35 mouse cellular contexts compared by ENCODE assay signal in genomic region chr5:84289429-84289977, GRCm38 (mm10).
"Had no signal": no experiment of that assay in that cellular context is flagged by ENCODE, and none has a peak within 500 bp of the region (broad histone marks: within the 10 kb centered on the region; RNA-seq: fewer than 3 reads in every experiment).

No protein-coding gene starts in this region.

- H3K4me2 ChIP-seq: heart, embryonic 11.5 days; heart, embryonic 12.5 days; heart, embryonic 13.5 days; heart, embryonic 15.5 days; hindbrain, embryonic 12.5 days; hindbrain, embryonic 13.5 days; hindbrain, embryonic 14.5 days; hindbrain, embryonic 15.5 days; intestine, embryonic 15.5 days; kidney, embryonic 15.5 days had no signal

- H3K9ac ChIP-seq: heart, embryonic 12.5 days; heart, embryonic 13.5 days; heart, embryonic 15.5 days; hindbrain, embryonic 12.5 days; hindbrain, embryonic 13.5 days; hindbrain, embryonic 14.5 days; hindbrain, embryonic 15.5 days; intestine, embryonic 15.5 days; kidney, embryonic 15.5 days had no signal

- H3K4me1 ChIP-seq: heart, embryonic 10.5 days; heart, embryonic 12.5 days; heart, embryonic 13.5 days; heart, embryonic 15.5 days; hindbrain, embryonic 10.5 days; hindbrain, embryonic 12.5 days; hindbrain, embryonic 15.5 days; intestine, embryonic 15.5 days; kidney, embryonic 15.5 days had no signal

- H3K9me3 ChIP-seq: heart, embryonic 10.5 days; heart, embryonic 13.5 days; heart, embryonic 15.5 days; hindbrain, embryonic 10.5 days; hindbrain, embryonic 12.5 days; hindbrain, embryonic 13.5 days; hindbrain, embryonic 15.5 days; intestine, embryonic 15.5 days; kidney, embryonic 15.5 days had no signal

- ATAC-seq: hindbrain, embryonic 16.5 days; hindbrain, postnatal 0 days; inflammation-experienced regulatory T-cells, adult 6 months; intestine, embryonic 15.5 days; intestine, embryonic 16.5 days; intestine, postnatal 0 days had no signal

- H3K4me3 ChIP-seq: heart, embryonic 10.5 days; heart, embryonic 12.5 days; heart, embryonic 13.5 days; heart, embryonic 15.5 days; hindbrain, embryonic 10.5 days; hindbrain, embryonic 12.5 days; hindbrain, embryonic 13.5 days; hindbrain, embryonic 15.5 days; intestine, embryonic 15.5 days; kidney, embryonic 15.5 days; layer of hippocampus, adult 2 months had no signal

- H3K27ac ChIP-seq: heart, embryonic 10.5 days; heart, embryonic 13.5 days; heart, embryonic 15.5 days; hindbrain, embryonic 10.5 days; hindbrain, embryonic 12.5 days; hindbrain, embryonic 13.5 days; hindbrain, embryonic 14.5 days; hindbrain, embryonic 15.5 days; hindbrain, postnatal 0 days; intestine, embryonic 15.5 days; kidney, embryonic 15.5 days; kidney, postnatal 0 days; layer of hippocampus, adult 2 months had no signal

- DNase-seq: heart, postnatal 10 days; heart, postnatal 14 days; heart, postnatal 36 days; heart, postnatal 4 days; kidney, adult 11 months; kidney, adult 18-20 months; kidney, adult 2 months; kidney, adult 8-10 months; kidney, adult 9 months; kidney, postnatal 10 days; kidney, postnatal 14 days; kidney, postnatal 25 days; kidney, postnatal 36 days; kidney, postnatal 4 days; layer of hippocampus, adult 9-11 months; layer of hippocampus, postnatal 36 days had no signal

- H3K27me3 ChIP-seq: heart, embryonic 12.5 days; heart, embryonic 13.5 days; heart, embryonic 15.5 days; hindbrain, embryonic 12.5 days; hindbrain, embryonic 15.5 days; intestine, embryonic 15.5 days; kidney, embryonic 15.5 days had no signal

- H3K36me3 ChIP-seq: heart, embryonic 10.5 days; heart, embryonic 12.5 days; heart, embryonic 13.5 days; heart, embryonic 15.5 days; hindbrain, embryonic 10.5 days; hindbrain, embryonic 12.5 days; hindbrain, embryonic 13.5 days; hindbrain, embryonic 15.5 days; intestine, embryonic 15.5 days; kidney, embryonic 15.5 days had no signal
